Mouse (Mus musculus): Measurements from ENCODE around the gene Drc3. TPM values are rescaled to one million over a fixed set of nuclear protein-coding genes. Genes with fewer than 3 reads are reported as not detected.

The Drc3 gene
- polyA plus RNA-seq, 1 experiment, result not detected

GRCm38 (mm10) chr11:60334124-60334523, 19.0 kb upstream of the Drc3 start:
- Histone ChIP-seq H3K4me3 (replicated peaks) (no peak overlapping the region), H3K4me1 (peaks cover 47% of the 10 kb centered on the region), H3K9me3 (no peaks in the 10 kb centered on the region), H3K27me3 (replicated peaks) (no peaks in the 10 kb centered on the region), H3K36me3 (replicated peaks; ENCODE audit: low read length) (peaks cover 7% of the 10 kb centered on the region)
- TF ChIP-seq FLI1 (IDR thresholded peaks at IDR 0.05; ENCODE audit: low read length) (no peak), GATA1 (IDR thresholded peaks at IDR 0.05; ENCODE audit: borderline replicate concordance, low read length) (no peak)

DNA sequence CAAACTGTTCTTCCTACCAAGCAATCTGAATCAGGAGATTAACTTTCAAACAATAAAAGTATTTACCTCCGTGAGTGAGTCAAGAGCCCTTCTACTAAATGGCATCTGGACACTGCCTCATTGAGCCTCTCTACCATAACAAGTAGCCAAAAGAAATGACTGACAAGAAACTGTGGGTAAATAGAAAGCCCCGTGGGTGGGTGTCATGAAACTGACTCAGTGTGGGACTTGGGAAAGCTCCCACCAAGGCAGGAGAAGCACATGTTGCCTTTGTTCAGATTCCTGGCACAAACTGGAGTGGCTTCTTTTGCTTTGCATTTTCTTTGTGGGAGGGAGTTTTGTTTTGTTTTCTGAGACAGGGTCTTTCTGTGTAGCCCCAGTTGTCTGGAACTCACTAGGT, 17.4 kb upstream of the Drc3 start:
- no peaks in the 10 kb centered on the region for H3K27me3 ChIP-seq (replicated peaks)
- TF ChIP-seq FLI1 (IDR thresholded peaks at IDR 0.05; ENCODE audit: low read length), result no peak
- TF ChIP-seq GATA1 (IDR thresholded peaks at IDR 0.05; ENCODE audit: borderline replicate concordance, low read length), result no peak
- H3K9me3 ChIP-seq, result no peaks in the 10 kb centered on the region
- H3K4me1 ChIP-seq, result peaks cover 38% of the 10 kb centered on the region
- H3K36me3 ChIP-seq (replicated peaks; ENCODE audit: low read length), result peaks cover 7% of the 10 kb centered on the region
- H3K4me3 ChIP-seq (replicated peaks), result no peak overlapping the region

DNA sequence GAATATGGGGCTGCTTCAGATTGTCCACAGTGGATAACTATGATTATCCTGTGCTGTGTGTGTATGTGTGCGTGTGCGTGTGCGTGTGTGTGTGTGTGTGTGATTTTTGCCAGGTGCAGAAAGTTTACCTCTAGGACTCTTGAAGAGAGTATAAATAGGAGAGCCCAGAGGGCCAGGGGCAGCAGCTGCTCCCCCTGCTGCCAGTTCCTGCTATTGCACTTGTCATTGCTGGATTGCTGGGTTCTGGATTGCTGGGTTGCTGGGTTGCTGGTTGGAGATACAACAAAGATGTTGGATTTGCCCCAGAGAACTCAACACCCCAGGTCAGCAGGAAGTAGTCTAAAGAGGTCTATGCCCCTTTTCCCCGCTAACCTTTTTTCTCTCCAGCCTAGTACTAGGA, 14.8 kb upstream of the Drc3 start:
- no peak for TF ChIP-seq GATA1 (IDR thresholded peaks at IDR 0.05; ENCODE audit: borderline replicate concordance, low read length)
- no peak for TF ChIP-seq FLI1 (IDR thresholded peaks at IDR 0.05; ENCODE audit: low read length)
- Histone ChIP-seq H3K4me1 (peaks cover 41% of the 10 kb centered on the region), H3K27me3 (replicated peaks) (no peaks in the 10 kb centered on the region), H3K9me3 (no peaks in the 10 kb centered on the region), H3K36me3 (replicated peaks; ENCODE audit: low read length) (peaks cover 25% of the 10 kb centered on the region), H3K4me3 (replicated peaks) (no peak overlapping the region)

DNA sequence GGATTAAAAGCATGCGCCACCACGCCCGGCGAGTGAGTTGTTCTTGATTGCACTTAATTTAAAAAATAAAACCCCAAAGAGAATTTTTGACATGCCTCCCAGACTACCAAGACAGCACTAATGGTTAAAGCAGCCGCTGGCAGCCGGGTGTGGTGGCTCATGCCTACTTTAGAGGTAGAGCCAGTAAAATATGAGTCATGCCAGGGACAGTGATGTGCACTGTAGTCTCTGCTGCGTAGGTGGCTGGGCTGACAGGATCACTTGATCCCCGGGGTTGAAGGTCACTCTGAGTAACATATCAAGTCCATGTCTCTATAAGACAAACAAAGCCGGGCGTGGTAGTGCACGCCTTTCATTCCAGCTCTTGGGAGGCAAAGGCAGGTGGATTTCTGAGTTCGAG, 13.8 kb upstream of the Drc3 start:
- Histone ChIP-seq H3K36me3 (replicated peaks; ENCODE audit: low read length) (peaks cover 33% of the 10 kb centered on the region), H3K4me1 (peaks cover 37% of the 10 kb centered on the region), H3K4me3 (replicated peaks) (no peak overlapping the region), H3K9me3 (no peaks in the 10 kb centered on the region), H3K27me3 (replicated peaks) (no peaks in the 10 kb centered on the region)
- TF ChIP-seq FLI1 (IDR thresholded peaks at IDR 0.05; ENCODE audit: low read length), result no peak
- TF ChIP-seq GATA1 (IDR thresholded peaks at IDR 0.05; ENCODE audit: borderline replicate concordance, low read length), result no peak

DNA sequence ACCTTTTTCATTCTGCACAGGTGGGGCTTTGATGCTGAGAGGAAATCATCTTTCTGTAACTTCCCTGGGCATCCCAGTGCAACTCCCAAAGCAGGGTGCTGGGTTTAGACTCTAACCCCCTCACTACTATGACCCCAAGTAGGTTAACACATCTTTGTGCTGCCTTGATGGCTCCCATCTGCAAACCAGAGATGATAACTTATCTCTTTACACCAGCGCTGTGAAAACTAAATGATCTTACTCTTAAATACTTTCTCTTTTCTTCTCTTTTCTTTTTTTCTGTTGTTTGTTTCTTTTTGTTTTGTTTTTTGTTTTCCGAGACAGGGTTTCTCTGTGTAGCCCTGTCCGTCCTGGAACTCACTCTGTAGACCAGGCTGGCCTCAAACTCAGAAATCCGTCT, 7.3 kb upstream of the Drc3 start:
- peaks cover 28% of the 10 kb centered on the region for H3K36me3 ChIP-seq (replicated peaks; ENCODE audit: low read length)
- no peak for TF ChIP-seq GATA1 (IDR thresholded peaks at IDR 0.05; ENCODE audit: borderline replicate concordance, low read length)
- TF ChIP-seq FLI1 (IDR thresholded peaks at IDR 0.05; ENCODE audit: low read length), result no peak
- H3K4me1 ChIP-seq, result peaks cover 34% of the 10 kb centered on the region
- no peak overlapping the region for H3K4me3 ChIP-seq (replicated peaks)
- H3K27me3 ChIP-seq (replicated peaks), result no peaks in the 10 kb centered on the region
- no peaks in the 10 kb centered on the region for H3K9me3 ChIP-seq

- Histone ChIP-seq H3K36me3 (replicated peaks; ENCODE audit: low read length) (peaks cover 26% of the 10 kb centered on the region), H3K4me1 (peaks cover 32% of the 10 kb centered on the region), H3K4me3 (replicated peaks) (no peak overlapping the region), H3K9me3 (no peaks in the 10 kb centered on the region), H3K27me3 (replicated peaks) (no peaks in the 10 kb centered on the region)
- TF ChIP-seq FLI1 (IDR thresholded peaks at IDR 0.05; ENCODE audit: low read length) (no peak), GATA1 (IDR thresholded peaks at IDR 0.05; ENCODE audit: borderline replicate concordance, low read length) (no peak)
These were observed 6.6 kb upstream of the Drc3 start for GRCm38 (mm10) chr11:60346537-60346936.

DNA sequence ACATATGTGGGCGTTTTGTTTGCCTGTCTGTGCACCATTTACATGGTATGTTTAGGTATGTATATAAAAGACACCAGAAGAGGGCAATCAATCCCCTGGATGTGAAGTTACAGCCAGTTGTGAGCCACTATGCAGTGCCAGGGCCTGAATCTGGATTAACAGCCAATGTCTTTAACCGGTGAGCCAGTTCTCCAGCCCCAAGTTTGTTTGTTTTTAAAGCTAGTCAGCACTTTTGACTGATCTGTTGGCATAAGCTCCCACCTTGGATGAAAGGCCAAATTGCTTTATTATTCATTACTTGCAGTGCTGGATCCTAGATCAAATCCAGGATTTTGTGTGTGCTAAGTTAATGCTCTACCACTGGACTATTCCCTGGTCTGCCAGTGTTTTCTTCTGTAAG, 1.7 kb upstream of the Drc3 start:
- Histone ChIP-seq H3K9me3 (no peaks in the 10 kb centered on the region), H3K4me3 (replicated peaks) (peak overlapping the region; percentile 99), H3K4me1 (peaks cover 42% of the 10 kb centered on the region), H3K36me3 (replicated peaks; ENCODE audit: low read length) (peaks cover 2% of the 10 kb centered on the region), H3K27me3 (replicated peaks) (no peaks in the 10 kb centered on the region)
- TF ChIP-seq GATA1 (IDR thresholded peaks at IDR 0.05; ENCODE audit: borderline replicate concordance, low read length) (no peak), FLI1 (IDR thresholded peaks at IDR 0.05; ENCODE audit: low read length) (no peak)

- TF ChIP-seq FLI1 (IDR thresholded peaks at IDR 0.05; ENCODE audit: low read length) (no peak), GATA1 (IDR thresholded peaks at IDR 0.05; ENCODE audit: borderline replicate concordance, low read length) (no peak)
- Histone ChIP-seq H3K4me1 (peaks cover 42% of the 10 kb centered on the region), H3K9me3 (no peaks in the 10 kb centered on the region), H3K4me3 (replicated peaks) (peak overlapping the region; percentile 99), H3K27me3 (replicated peaks) (no peaks in the 10 kb centered on the region), H3K36me3 (replicated peaks; ENCODE audit: low read length) (peaks cover 2% of the 10 kb centered on the region)
These were observed 1.2 kb upstream of the Drc3 start for GRCm38 (mm10) chr11:60351925-60352371.

DNA sequence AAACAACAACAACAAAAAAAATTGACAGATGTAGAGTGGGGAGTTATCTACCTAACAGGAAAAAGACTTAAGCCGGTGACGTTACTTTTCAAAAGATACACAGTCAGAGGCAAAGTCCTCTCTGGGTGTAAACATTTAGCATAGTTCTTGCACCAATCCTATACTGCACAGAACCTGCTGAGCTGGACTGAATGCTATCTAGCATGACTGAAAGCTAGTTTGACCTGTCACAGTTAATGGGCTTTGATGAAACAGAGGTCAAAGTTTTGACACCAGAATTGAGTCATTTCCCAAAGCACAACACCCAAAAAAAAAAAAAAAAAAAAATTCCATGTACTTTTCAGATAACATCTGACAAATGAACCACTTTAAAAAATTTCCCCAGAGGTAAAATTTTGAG, 2.8 kb downstream of the Drc3 start:
- Histone ChIP-seq H3K4me3 (replicated peaks) (no peak overlapping the region), H3K9me3 (no peaks in the 10 kb centered on the region), H3K36me3 (replicated peaks; ENCODE audit: low read length) (no peaks in the 10 kb centered on the region), H3K4me1 (peaks cover 71% of the 10 kb centered on the region), H3K27me3 (replicated peaks) (no peaks in the 10 kb centered on the region)
- no peak for TF ChIP-seq FLI1 (IDR thresholded peaks at IDR 0.05; ENCODE audit: low read length)

- H3K27me3 ChIP-seq (replicated peaks), result no peaks in the 10 kb centered on the region
- H3K9me3 ChIP-seq, result no peaks in the 10 kb centered on the region
- H3K4me1 ChIP-seq, result peaks cover 68% of the 10 kb centered on the region
- TF ChIP-seq FLI1 (IDR thresholded peaks at IDR 0.05; ENCODE audit: low read length) (no peak), GATA1 (IDR thresholded peaks at IDR 0.05; ENCODE audit: borderline replicate concordance, low read length) (no peak)
- no peak overlapping the region for H3K4me3 ChIP-seq (replicated peaks)
- no peaks in the 10 kb centered on the region for H3K36me3 ChIP-seq (replicated peaks; ENCODE audit: low read length)
These were observed 4.0 kb downstream of the Drc3 start for GRCm38 (mm10) chr11:60357116-60357515.

DNA sequence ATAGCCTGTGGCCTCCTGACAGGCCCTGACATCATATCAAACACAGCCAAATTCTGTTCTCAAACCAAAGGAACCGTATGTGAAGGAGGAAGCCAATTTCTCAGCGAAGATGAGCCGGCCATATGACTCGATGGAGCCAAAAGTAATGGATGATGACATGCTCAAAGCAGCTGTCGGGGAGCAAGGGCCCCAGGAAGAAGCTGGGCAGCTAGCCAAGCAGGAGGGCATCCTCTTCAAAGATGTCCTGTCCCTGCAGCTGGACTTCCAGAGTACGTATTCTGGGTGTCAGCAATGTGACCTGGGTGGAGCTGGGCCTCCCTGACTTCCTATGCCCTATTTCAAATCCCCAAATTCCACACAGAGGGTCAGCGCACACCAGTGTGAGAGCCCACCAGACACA, 5.4 kb downstream of the Drc3 start:
- Histone ChIP-seq H3K27me3 (replicated peaks) (peaks cover 6% of the 10 kb centered on the region), H3K9me3 (no peaks in the 10 kb centered on the region), H3K4me3 (replicated peaks) (no peak overlapping the region), H3K36me3 (replicated peaks; ENCODE audit: low read length) (no peaks in the 10 kb centered on the region), H3K4me1 (peaks cover 62% of the 10 kb centered on the region)
- TF ChIP-seq FLI1 (IDR thresholded peaks at IDR 0.05; ENCODE audit: low read length) (no peak), GATA1 (IDR thresholded peaks at IDR 0.05; ENCODE audit: borderline replicate concordance, low read length) (no peak)
